Mouse (Mus musculus) heart, embryonic 16.5 days (tissue): ENCODE measurements around the gene Siglec1. TPM values are rescaled to one million over a fixed set of nuclear protein-coding genes. Genes with fewer than 3 reads are reported as not detected.

ENCODE experiments used
- ATAC-seq: fragments of 200-750 bp; cut with Nextera tagmentation; replicated peaks from 2 replicates; pipeline ENCODE4 v1.8.0; 2017; ENCODE audit warnings: moderate number of reproducible peaks; ENCODE audit not compliant: insufficient read depth, low FRiP score; ENCODE audit errors: extremely low read depth
- H3K27ac ChIP-seq: fragments of 300-500 bp; sonication (generic); 2 replicates; pipeline ENCODE4 v1.5.1; 2014; ENCODE audit warnings: mild to moderate bottlenecking, low read length, control low read depth, moderate library complexity
- H3K27me3 ChIP-seq: fragments of 300-500 bp; sonication (generic); 2 replicates; pipeline ENCODE4 v1.6.1; 2014; ENCODE audit warnings: low read length, mixed read lengths; ENCODE audit not compliant: control insufficient read depth, insufficient read depth
- H3K36me3 ChIP-seq: fragments of 300-500 bp; sonication (generic); 2 replicates; pipeline ENCODE4 v1.6.1; 2014; ENCODE audit not compliant: control insufficient read depth, insufficient read depth
- H3K4me1 ChIP-seq: fragments of 300-500 bp; sonication (generic); 2 replicates; pipeline ENCODE4 v1.6.1; 2014; ENCODE audit warnings: low read length, mixed read lengths; ENCODE audit not compliant: control insufficient read depth, insufficient read depth
- H3K4me2 ChIP-seq: fragments of 300-500 bp; sonication (generic); 2 replicates; pipeline ENCODE4 v1.6.1; 2014; ENCODE audit warnings: low read depth, mild to moderate bottlenecking, control low read depth, low read length
- H3K4me3 ChIP-seq: fragments of 300-500 bp; sonication (generic); 2 replicates; pipeline ENCODE4 v1.5.1; 2014; ENCODE audit warnings: mild to moderate bottlenecking, control low read depth, low read length
- H3K9ac ChIP-seq: fragments of 300-500 bp; sonication (generic); 2 replicates; pipeline ENCODE4 v1.6.1; 2014; ENCODE audit warnings: low read length, control low read depth
- H3K9me3 ChIP-seq: fragments of 300-500 bp; sonication (generic); replicated peaks from 2 replicates; pipeline ENCODE4 v1.6.1; 2016; ENCODE audit warnings: low read length; ENCODE audit not compliant: control insufficient read depth
- WGBS: fragments of 180-500 bp; shearing (Covaris S2); extraction: QIAGEN DNeasy Blood & Tissue Kit; methylation state at CpG from one replicate; pipeline ENCODE4 v1.1.7; 2014; 5-methylcytosine and 5-hydroxymethylcytosine counted together
- polyA plus RNA-seq: library from polyadenylated mRNA; unstranded; fragments of >200 nt; fragmentation: Nextera tagmentation; extraction: Ambion mirVana; gene quantifications from 2 replicates; pipeline ENCODE4 v1.2.1, GENCODE M21; 2015

Siglec1 gene
- polyA plus RNA-seq, 1 experiment from 2014 or later, result 0.46 TPM

DNA sequence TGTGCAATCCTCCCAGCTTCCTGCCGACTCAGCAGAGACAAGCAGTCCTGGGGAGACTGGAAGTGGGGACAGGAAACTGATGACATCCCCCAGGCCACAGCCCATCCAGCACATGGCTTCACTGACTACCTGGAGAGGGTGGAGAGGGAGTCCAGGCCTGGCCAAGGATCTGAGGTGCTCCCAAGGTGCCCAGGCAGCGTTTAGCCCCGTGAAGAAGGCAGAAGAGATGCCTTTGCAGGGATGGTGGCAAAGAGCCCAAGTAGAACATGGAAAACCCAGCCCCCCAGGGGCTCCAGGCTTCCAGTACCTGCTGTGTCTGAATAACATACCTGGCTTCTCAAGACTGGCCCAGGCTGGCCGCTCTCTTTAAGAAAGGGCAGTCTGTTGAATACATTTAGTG is 2.0 kb upstream of the Siglec1 start:
- Histone ChIP-seq H3K4me1 (no peaks in the 10 kb centered on the region), H3K27ac (0 out of 2 replicates have a peak overlapping the region, but pooled peaks have one; percentile 7)

DNA sequence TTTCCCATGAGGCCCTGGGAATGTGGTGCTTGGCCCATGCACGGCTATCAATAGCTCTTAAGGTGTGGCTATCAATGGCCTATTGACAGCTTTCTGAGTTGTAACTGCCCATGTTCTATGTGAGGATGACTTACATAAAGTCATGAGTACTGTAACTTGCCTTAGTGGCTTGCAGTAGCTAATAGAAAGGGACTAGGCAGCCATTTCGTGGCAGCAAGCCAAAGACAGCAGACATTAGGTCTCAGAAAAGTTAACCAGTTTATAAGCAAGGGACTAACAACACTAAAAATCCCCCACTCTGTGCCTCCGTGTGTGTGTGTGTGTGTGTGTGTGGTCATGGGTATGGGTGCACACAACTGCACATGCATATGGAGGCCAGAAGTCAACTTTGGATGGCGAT is 2.4 kb downstream of the Siglec1 start:
- no peak overlapping the region for H3K4me2 ChIP-seq
- H3K9ac ChIP-seq, result no peak overlapping the region
- no peaks in the 10 kb centered on the region for H3K4me1 ChIP-seq
- H3K27me3 ChIP-seq, result no peaks in the 10 kb centered on the region
- no peak for ATAC-seq
- H3K4me3 ChIP-seq, result no peak overlapping the region
- no peaks in the 10 kb centered on the region for H3K9me3 ChIP-seq
- no peaks in the 10 kb centered on the region for H3K36me3 ChIP-seq
- H3K27ac ChIP-seq, result no peak overlapping the region
- 79% methylated on average over 4 of the region's 4 CpGs for WGBS

More for the DNA sequence above, 2.0 kb upstream of the Siglec1 start:
- no peak overlapping the region for H3K9ac ChIP-seq
- no peak overlapping the region for H3K4me3 ChIP-seq
- H3K9me3 ChIP-seq, result no peaks in the 10 kb centered on the region
- no peaks in the 10 kb centered on the region for H3K27me3 ChIP-seq
- ATAC-seq, result no peak
- H3K4me2 ChIP-seq, result no peak overlapping the region
- 75% methylated on average over 4 of the region's 4 CpGs for WGBS
- no peaks in the 10 kb centered on the region for H3K36me3 ChIP-seq

DNA sequence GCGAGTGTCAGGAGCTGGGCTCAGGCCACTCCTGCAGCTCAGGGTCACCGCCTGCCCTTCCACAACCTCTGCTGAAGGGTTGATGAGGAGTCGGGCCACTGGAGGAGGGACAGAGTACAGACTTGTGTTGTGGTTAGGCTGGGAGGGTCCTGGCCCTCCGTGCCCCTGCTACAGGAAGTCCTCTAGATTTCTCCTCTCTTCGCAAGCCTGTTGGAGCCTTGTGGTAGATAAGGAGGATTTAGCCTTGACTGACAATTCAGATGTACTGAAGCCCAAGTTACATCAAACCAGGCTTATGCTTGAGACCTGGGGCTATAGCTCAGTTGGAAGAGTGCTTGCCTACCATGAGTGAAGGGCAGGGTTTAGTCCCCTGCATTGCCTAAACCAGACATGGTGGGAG is 6.1 kb downstream of the Siglec1 start:
- Histone ChIP-seq H3K4me3 (no peak overlapping the region), H3K27ac (no peak overlapping the region), H3K27me3 (peaks cover 5% of the 10 kb centered on the region; the same call in 1 of the 2 replicates), H3K4me2 (no peak overlapping the region), H3K4me1 (no peaks in the 10 kb centered on the region), H3K36me3 (no peaks in the 10 kb centered on the region), H3K9me3 (no peaks in the 10 kb centered on the region), H3K9ac (no peak overlapping the region)
- WGBS, result 59% methylated on average over 5 of the region's 5 CpGs
- ATAC-seq, result no peak

DNA sequence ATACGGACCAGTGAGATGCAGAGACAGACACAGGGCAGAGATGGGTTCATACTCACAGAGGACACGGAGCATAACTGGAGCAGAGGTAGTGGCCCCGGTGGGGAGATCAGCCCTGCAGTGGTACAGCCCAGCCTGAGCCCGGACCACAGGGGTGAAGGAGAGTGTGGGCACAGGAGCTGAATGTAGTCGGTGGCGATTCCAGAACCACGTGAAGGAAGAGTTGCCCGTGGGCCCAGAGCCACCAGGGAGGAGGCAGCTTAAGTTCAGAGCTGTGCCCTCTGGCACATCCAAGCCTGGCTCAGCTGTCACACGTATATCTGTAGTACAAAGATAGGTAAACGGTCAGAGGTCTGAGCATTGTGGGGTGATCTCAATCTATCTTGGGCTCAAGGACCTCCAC is 14.0 kb downstream of the Siglec1 start:
- Histone ChIP-seq H3K27me3 (no peaks in the 10 kb centered on the region; the same call in 1 of the 2 replicates), H3K27ac (no peak overlapping the region), H3K4me3 (no peak overlapping the region), H3K4me1 (no peaks in the 10 kb centered on the region), H3K9ac (no peak overlapping the region), H3K36me3 (no peaks in the 10 kb centered on the region), H3K9me3 (no peaks in the 10 kb centered on the region), H3K4me2 (no peak overlapping the region)
- WGBS, result 80% methylated on average over 10 of the region's 10 CpGs
- no peak for ATAC-seq

- H3K36me3 ChIP-seq, result no peaks in the 10 kb centered on the region
- H3K4me3 ChIP-seq, result no peak overlapping the region
- H3K4me1 ChIP-seq, result peaks cover 2% of the 10 kb centered on the region; the same call in 1 of the 2 replicates
- H3K9ac ChIP-seq, result no peak overlapping the region
- H3K4me2 ChIP-seq, result no peak overlapping the region
- H3K27ac ChIP-seq, result no peak overlapping the region
- H3K27me3 ChIP-seq, result peaks cover 10% of the 10 kb centered on the region; the same call in 1 of the 2 replicates
- no peak for ATAC-seq
- no peaks in the 10 kb centered on the region for H3K9me3 ChIP-seq
- WGBS, result 60% methylated on average over 6 of the region's 6 CpGs
These were observed 19.1 kb downstream of the Siglec1 start for GRCm38 (mm10) chr2:131067481-131067880.

DNA sequence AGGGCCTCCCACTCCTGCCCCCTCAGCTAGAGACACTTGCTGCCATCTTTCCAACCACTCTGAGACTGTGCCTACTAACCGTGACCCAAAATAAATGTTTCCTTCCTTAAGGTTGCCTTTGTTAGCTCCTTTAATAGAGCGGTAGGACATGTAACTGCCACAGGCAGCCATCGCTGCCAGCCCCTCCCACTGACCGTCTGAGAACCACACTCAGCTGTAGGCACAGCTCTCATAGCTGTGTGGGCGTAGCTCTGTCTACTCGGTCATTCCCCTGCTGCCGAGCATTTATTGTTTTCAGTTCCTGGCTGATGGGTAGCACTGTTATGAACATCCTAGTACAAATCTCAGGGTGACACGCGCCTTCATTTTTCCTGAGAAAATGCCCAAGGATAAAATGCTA is 20.2 kb downstream of the Siglec1 start:
- Histone ChIP-seq H3K27me3 (peaks cover 13% of the 10 kb centered on the region; the same call in 1 of the 2 replicates), H3K4me3 (no peak overlapping the region), H3K4me1 (peaks cover 8% of the 10 kb centered on the region), H3K9ac (no peak overlapping the region), H3K9me3 (no peaks in the 10 kb centered on the region), H3K36me3 (no peaks in the 10 kb centered on the region), H3K27ac (no peak overlapping the region), H3K4me2 (no peak overlapping the region)
- no peak for ATAC-seq
- WGBS, result 61% methylated on average over 9 of the region's 9 CpGs

DNA sequence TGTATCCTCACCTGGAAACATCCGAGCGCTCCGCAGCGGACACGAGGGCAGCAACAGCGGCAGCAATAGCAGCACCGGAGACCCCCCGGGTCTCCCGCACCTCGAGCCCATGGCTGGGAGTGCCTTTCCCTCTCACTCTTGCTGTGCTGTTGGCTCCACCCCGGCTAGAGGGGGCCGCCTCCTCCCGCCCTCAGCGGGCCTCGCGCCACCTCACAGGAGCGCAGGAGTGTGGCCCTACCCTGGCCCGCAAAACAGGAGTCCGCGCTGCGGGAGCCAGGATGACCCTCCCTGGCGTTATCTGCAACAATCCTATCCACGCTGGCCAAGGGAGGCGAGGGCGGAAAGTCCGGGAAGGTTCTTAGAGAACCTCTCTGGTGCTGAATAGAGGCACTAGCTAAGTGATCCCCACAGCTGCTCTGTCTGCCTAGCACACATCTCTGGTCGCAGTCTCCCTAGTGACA is 23.1 kb downstream of the Siglec1 start, which contains the start of gene Adam33:
Adam33 (minus strand) TSS at position 411 of the 461 bp plus-strand sequence.
- Histone ChIP-seq H3K27me3 (peaks cover 13% of the 10 kb centered on the region; the same call in 1 of the 2 replicates), H3K27ac (no peak within 1 kb of the TSS), H3K4me2 (peak within 1 kb of the TSS; percentile 54), H3K9ac (peak within 1 kb of the TSS; percentile 57), H3K4me3 (peak within 1 kb of the TSS; percentile 26), H3K9me3 (no peaks in the 10 kb centered on the region), H3K4me1 (peaks cover 31% of the 10 kb centered on the region), H3K36me3 (no peaks in the 10 kb centered on the region)
- 3% methylated on average over 23 of the region's 27 CpGs for WGBS
- ATAC-seq, result no peak; the same call in 1 of the 2 replicates

GRCm38 (mm10) chr2:131061607-131062006 is 25.0 kb downstream of the Siglec1 start:
- 20% methylated on average over 5 of the region's 5 CpGs for WGBS
- peak; percentile 50 for ATAC-seq
- Histone ChIP-seq H3K27ac (peak overlapping the region; percentile 47; the same call in 1 of the 2 replicates), H3K9me3 (no peaks in the 10 kb centered on the region), H3K27me3 (peaks cover 13% of the 10 kb centered on the region; the same call in 1 of the 2 replicates), H3K9ac (no peak overlapping the region), H3K4me2 (peak overlapping the region; percentile 7), H3K4me1 (peaks cover 31% of the 10 kb centered on the region), H3K36me3 (no peaks in the 10 kb centered on the region), H3K4me3 (no peak overlapping the region)

DNA sequence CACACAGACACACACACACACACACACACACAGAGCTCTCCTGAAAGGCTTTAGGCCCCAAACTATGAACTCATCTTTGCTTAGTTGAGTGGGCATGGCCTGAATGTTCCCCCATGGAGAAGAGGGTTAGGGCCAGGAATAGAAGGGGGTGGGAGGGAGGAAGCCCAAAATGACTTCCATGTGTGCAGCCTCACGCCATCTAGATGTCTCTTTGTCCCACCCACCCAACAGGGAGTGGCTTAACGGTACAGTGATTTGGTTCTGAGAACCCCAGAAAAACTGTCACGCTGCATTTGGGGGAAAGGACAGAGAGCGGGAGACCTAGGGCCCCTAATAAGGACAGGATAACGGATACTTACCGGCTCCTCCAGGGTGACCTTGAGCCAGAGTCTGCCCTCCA is 25.8 kb downstream of the Siglec1 start:
- 60% methylated on average over 6 of the region's 6 CpGs for WGBS
- Histone ChIP-seq H3K9ac (no peak overlapping the region), H3K27me3 (peaks cover 16% of the 10 kb centered on the region), H3K4me1 (peaks cover 34% of the 10 kb centered on the region), H3K9me3 (no peaks in the 10 kb centered on the region), H3K36me3 (no peaks in the 10 kb centered on the region), H3K27ac (peak overlapping the region; percentile 47; the same call in 1 of the 2 replicates), H3K4me2 (no peak overlapping the region; the same call in 1 of the 2 replicates), H3K4me3 (no peak overlapping the region)
- ATAC-seq, result no peak
